Mouse (Mus musculus) heart, embryonic 15.5 days (tissue): ENCODE data around the gene Fastkd5. TPM values are rescaled to one million over a fixed set of nuclear protein-coding genes. Genes with fewer than 3 reads are reported as not detected.
"Not testable (repeated sequence)": the region's sequence is repeated elsewhere in the genome, so short reads cannot be mapped to it uniquely, and the experiment has no call there.

Source experiments
- ATAC-seq: fragments of 200-750 bp; cut with Nextera tagmentation; replicated peaks from 2 replicates; pipeline ENCODE4 v1.8.0; 2017; ENCODE audit warnings: low read depth, moderate TSS enrichment; ENCODE audit not compliant: insufficient number of reproducible peaks, insufficient read depth, low FRiP score
- H3K27ac ChIP-seq: fragments of 300-500 bp; sonication (generic); 2 replicates; pipeline ENCODE4 v1.5.1; 2015; ENCODE audit warnings: mild to moderate bottlenecking, inconsistent platforms
- H3K27me3 ChIP-seq: fragments of 300-500 bp; sonication (generic); 2 replicates; pipeline ENCODE4 v1.6.1; 2015; ENCODE audit warnings: inconsistent platforms
- H3K36me3 ChIP-seq: fragments of 300-500 bp; sonication (generic); 2 replicates; pipeline ENCODE4 v1.6.1; 2015; ENCODE audit warnings: mild to moderate bottlenecking, inconsistent platforms
- H3K4me1 ChIP-seq: fragments of 300-500 bp; sonication (generic); replicated peaks from 2 replicates; pipeline ENCODE4 v1.6.1; 2015; ENCODE audit warnings: inconsistent platforms
- H3K4me2 ChIP-seq: fragments of 300-500 bp; sonication (generic); 2 replicates; pipeline ENCODE4 v1.6.1; 2015; ENCODE audit warnings: inconsistent platforms, mild to moderate bottlenecking, moderate library complexity
- H3K4me3 ChIP-seq: fragments of 300-500 bp; sonication (generic); 2 replicates; pipeline ENCODE4 v1.5.1; 2015; ENCODE audit warnings: mild to moderate bottlenecking, inconsistent platforms
- H3K9ac ChIP-seq: fragments of 300-500 bp; sonication (generic); 2 replicates; pipeline ENCODE4 v1.6.1; 2015; ENCODE audit warnings: mild to moderate bottlenecking, inconsistent platforms
- H3K9me3 ChIP-seq: fragments of 300-500 bp; sonication (generic); replicated peaks from 2 replicates; pipeline ENCODE4 v1.6.1; 2016; ENCODE audit warnings: inconsistent platforms
- WGBS: fragments of 180-500 bp; shearing (Covaris S2); methylation state at CpG from one replicate; pipeline ENCODE4 v1.1.7; 2015; ENCODE audit warnings: mixed read lengths; 5-methylcytosine and 5-hydroxymethylcytosine counted together
- polyA plus RNA-seq: library from polyadenylated mRNA; unstranded; fragments of >200 nt; fragmentation: Nextera tagmentation; extraction: Ambion mirVana; gene quantifications from 2 replicates; pipeline ENCODE4 v1.2.1, GENCODE M21; 2015

The Fastkd5 gene
- polyA plus RNA-seq, 1 experiment from 2014 or later: 11.2 TPM

GRCm38 (mm10) chr2:130653303-130653702 lies 23.5 kb upstream of the Fastkd5 start:
- no peak overlapping the region for H3K4me3 ChIP-seq
- no peak overlapping the region for H3K27ac ChIP-seq
- H3K4me1 ChIP-seq: no peaks in the 10 kb centered on the region
- H3K4me2 ChIP-seq: no peak overlapping the region
- no peaks in the 10 kb centered on the region for H3K27me3 ChIP-seq
- H3K9me3 ChIP-seq: no peaks in the 10 kb centered on the region
- WGBS: 89% methylated on average over 2 of the region's 2 CpGs
- no peak overlapping the region for H3K9ac ChIP-seq
- H3K36me3 ChIP-seq: peaks cover 50% of the 10 kb centered on the region
- no peak for ATAC-seq

DNA sequence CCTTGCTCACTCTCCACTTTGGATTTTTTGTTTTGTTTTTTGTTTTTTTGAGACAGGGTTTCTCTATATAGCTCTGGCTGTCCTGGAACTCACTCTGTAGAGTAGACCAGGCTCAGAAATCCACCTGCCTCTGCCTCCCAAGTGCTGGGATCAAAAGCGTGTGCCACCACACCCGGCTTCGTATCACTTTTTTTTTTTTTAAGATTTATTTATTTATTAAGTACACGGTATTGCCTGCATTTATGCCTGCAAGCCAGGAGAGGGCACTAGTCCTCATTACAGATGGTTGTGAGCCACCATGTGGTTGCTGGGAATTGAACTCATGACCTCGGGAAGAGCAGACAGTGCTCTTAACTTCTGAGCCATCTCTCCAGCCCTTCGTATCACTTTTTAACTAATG lies 19.2 kb upstream of the Fastkd5 start:
- H3K4me3 ChIP-seq, H3K9ac ChIP-seq, H3K27ac ChIP-seq, H3K4me1 ChIP-seq, H3K9me3 ChIP-seq, H3K27me3 ChIP-seq, ATAC-seq, H3K4me2 ChIP-seq: not testable (repeated sequence)
- WGBS: 78% methylated on average over 6 of the region's 6 CpGs
- H3K36me3 ChIP-seq: peaks cover 15% of the 10 kb centered on the region

GRCm38 (mm10) chr2:130645198-130645597 lies 15.4 kb upstream of the Fastkd5 start:
- no peak overlapping the region for H3K9ac ChIP-seq
- H3K27me3 ChIP-seq: peaks cover 12% of the 10 kb centered on the region
- whole genome bisulfite sequencing: 71% methylated on average over 4 of the region's 4 CpGs
- H3K36me3 ChIP-seq: no peaks in the 10 kb centered on the region
- H3K27ac ChIP-seq: no peak overlapping the region
- H3K4me3 ChIP-seq: no peak overlapping the region
- peaks cover 8% of the 10 kb centered on the region for H3K4me1 ChIP-seq
- H3K4me2 ChIP-seq: no peak overlapping the region
- no peak for ATAC-seq
- no peaks in the 10 kb centered on the region for H3K9me3 ChIP-seq

DNA sequence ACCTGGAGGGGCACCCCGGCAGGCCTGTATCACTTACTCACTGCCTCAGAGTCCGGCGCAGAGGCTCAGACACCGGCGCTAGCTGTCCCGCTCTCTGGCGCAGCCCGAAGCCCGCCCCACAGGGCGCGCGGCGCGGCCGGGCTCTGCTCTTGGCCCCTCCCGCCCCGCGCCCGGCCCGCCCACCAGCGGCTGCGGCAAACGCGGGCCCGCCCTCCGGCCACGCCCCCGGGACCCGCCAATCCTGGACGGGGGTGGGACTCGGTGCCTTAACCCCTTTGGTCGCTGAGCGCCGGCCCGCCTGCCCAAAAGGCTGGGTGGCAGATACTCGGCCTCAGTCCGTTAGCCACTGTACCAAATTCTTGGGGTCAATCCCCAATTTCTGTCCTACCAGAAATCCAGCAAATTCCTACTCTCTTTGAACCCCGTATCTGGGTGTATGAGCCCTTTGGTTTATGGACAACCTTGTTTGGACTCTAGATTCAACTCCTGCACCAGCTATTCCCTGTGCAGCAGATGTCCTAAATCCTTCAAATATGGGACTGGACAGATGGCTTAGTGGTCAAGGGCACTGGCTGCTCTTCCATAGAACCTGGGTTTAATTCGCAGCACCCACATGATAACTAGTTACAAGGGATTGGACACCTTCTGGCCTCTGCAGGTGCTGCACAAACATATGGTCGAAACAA lies 13.0 kb upstream of the Fastkd5 start, which contains the start of gene Lzts3:
Gene Lzts3 (minus strand): TSS at position 120 of the 686 bp plus-strand sequence.
- peaks cover 30% of the 10 kb centered on the region for H3K27me3 ChIP-seq
- peak within 1 kb of the TSS; percentile 100 for H3K4me2 ChIP-seq
- H3K4me1 ChIP-seq: peaks cover 8% of the 10 kb centered on the region
- H3K9ac ChIP-seq: peak within 1 kb of the TSS; percentile 80
- peak; percentile 96 for ATAC-seq
- H3K4me3 ChIP-seq: peak within 1 kb of the TSS; percentile 78
- H3K36me3 ChIP-seq: no peaks in the 10 kb centered on the region
- WGBS: 3% methylated on average over 40 of the region's 40 CpGs
- no peaks in the 10 kb centered on the region for H3K9me3 ChIP-seq
- H3K27ac ChIP-seq: peak within 1 kb of the TSS; percentile 34; the same call in 1 of the 2 replicates

DNA sequence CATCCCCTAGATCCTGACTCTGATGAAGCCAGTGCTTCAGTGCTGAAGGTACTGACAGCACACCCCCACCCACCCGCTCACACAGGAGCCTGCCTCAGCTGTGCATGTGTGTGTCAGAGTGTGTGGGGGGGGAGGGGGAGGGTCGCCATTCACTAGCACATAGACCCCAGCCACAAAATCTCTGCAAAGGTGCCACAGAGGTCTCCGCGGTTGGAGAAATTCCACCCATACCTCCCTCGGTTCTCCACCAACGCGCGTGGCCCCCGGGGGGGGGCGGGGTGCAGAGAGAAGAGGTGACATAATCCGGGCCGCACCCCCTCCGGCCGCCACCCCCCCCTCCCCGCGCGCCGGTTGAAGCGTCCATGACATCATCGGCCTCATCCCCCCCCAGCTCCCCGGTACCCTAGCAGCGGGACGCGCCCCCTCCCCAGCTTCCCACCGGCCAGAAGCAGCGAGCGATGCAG lies 12.4 kb upstream of the Fastkd5 start:
- ATAC-seq: peak; percentile 48
- Histone ChIP-seq H3K4me2 (peak overlapping the region; percentile 100), H3K9me3 (no peaks in the 10 kb centered on the region), H3K9ac (peak overlapping the region; percentile 80), H3K27me3 (peaks cover 36% of the 10 kb centered on the region), H3K36me3 (no peaks in the 10 kb centered on the region), H3K27ac (peak overlapping the region; percentile 34; the same call in 1 of the 2 replicates), H3K4me1 (peaks cover 8% of the 10 kb centered on the region), H3K4me3 (peak overlapping the region; percentile 78)
- WGBS: under 1% methylated on average over 25 of the region's 27 CpGs

GRCm38 (mm10) chr2:130641351-130642025 lies 11.7 kb upstream of the Fastkd5 start:
- H3K9ac ChIP-seq: no peak overlapping the region
- no peaks in the 10 kb centered on the region for H3K9me3 ChIP-seq
- no peak for ATAC-seq
- H3K27ac ChIP-seq: no peak overlapping the region
- 61% methylated on average over 6 of the region's 6 CpGs for WGBS
- peaks cover 44% of the 10 kb centered on the region for H3K27me3 ChIP-seq
- H3K4me2 ChIP-seq: peak overlapping the region; percentile 100; the same call in 1 of the 2 replicates
- H3K4me1 ChIP-seq: peaks cover 8% of the 10 kb centered on the region
- H3K4me3 ChIP-seq: peak overlapping the region; percentile 78; the same call in 1 of the 2 replicates
- H3K36me3 ChIP-seq: no peaks in the 10 kb centered on the region

- 76% methylated on average over 6 of the region's 6 CpGs for WGBS
- H3K4me3 ChIP-seq: no peak overlapping the region
- no peak overlapping the region for H3K4me2 ChIP-seq
- no peak for ATAC-seq
- no peaks in the 10 kb centered on the region for H3K9me3 ChIP-seq
- no peak overlapping the region for H3K9ac ChIP-seq
- no peaks in the 10 kb centered on the region for H3K36me3 ChIP-seq
- peaks cover 29% of the 10 kb centered on the region for H3K4me1 ChIP-seq
- H3K27me3 ChIP-seq: peaks cover 66% of the 10 kb centered on the region
- no peak overlapping the region for H3K27ac ChIP-seq
These were observed 9.4 kb upstream of the Fastkd5 start for GRCm38 (mm10) chr2:130639276-130639675.

GRCm38 (mm10) chr2:130638101-130638611 lies 8.3 kb upstream of the Fastkd5 start:
- Histone ChIP-seq H3K27me3 (peaks cover 76% of the 10 kb centered on the region), H3K9ac (no peak overlapping the region), H3K4me1 (peaks cover 32% of the 10 kb centered on the region), H3K36me3 (no peaks in the 10 kb centered on the region), H3K4me3 (no peak overlapping the region), H3K27ac (no peak overlapping the region), H3K9me3 (no peaks in the 10 kb centered on the region), H3K4me2 (no peak overlapping the region)
- 27% methylated on average over 16 of the region's 16 CpGs for WGBS
- ATAC-seq: no peak

GRCm38 (mm10) chr2:130635847-130636246 lies 6.0 kb upstream of the Fastkd5 start:
- H3K9ac ChIP-seq: no peak overlapping the region
- H3K4me1 ChIP-seq: peaks cover 23% of the 10 kb centered on the region
- no peak overlapping the region for H3K27ac ChIP-seq
- H3K27me3 ChIP-seq: peaks cover 76% of the 10 kb centered on the region
- H3K4me3 ChIP-seq: peak overlapping the region; percentile 55
- H3K9me3 ChIP-seq: no peaks in the 10 kb centered on the region
- no peak for ATAC-seq
- 19% methylated on average over 21 of the region's 21 CpGs for WGBS
- H3K4me2 ChIP-seq: peak overlapping the region; percentile 91
- no peaks in the 10 kb centered on the region for H3K36me3 ChIP-seq

DNA sequence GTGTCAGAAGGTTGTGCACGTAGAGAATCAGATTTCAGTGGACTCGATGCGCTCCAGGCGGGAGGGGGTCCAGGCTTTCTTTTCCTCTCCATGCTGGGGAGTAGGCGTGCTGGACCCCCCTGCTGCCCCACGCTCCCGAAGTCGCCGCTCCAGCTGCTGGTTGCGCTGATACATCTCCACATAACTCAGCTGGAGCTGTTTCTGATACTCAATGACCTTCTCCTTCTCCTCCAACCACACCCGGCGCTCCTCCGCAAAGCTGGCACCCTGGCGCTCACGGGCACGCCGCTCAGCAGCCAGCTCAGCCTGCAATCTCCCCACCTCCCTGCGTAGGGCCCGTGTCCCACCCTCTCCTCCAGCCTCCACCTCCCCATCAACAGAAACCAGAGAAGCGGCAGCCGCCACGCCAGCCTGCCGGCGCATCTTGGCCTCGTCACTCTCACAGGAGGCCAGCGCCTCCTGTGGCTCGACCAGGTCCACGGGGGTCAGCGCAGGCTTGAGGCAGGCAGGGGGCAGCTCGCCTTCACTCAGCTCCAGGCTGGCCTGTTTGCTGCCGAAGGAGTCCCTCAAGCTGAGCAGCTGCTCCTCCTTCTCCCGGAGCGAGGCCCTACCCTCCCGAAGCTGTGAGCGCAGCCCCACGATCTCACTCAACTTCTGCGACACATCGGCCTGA lies 5.0 kb upstream of the Fastkd5 start:
- Histone ChIP-seq H3K9me3 (no peaks in the 10 kb centered on the region), H3K36me3 (no peaks in the 10 kb centered on the region), H3K4me2 (peak overlapping the region; percentile 91), H3K4me1 (peaks cover 23% of the 10 kb centered on the region), H3K27me3 (peaks cover 72% of the 10 kb centered on the region), H3K4me3 (peak overlapping the region; percentile 55), H3K9ac (peak overlapping the region; percentile 56), H3K27ac (no peak overlapping the region)
- peak; percentile 48 for ATAC-seq
- WGBS: 2% methylated on average over 38 of the region's 38 CpGs
